Mouse (Mus musculus): Measurements from ENCODE around the gene Mgat5b.

Gene Mgat5b

DNA sequence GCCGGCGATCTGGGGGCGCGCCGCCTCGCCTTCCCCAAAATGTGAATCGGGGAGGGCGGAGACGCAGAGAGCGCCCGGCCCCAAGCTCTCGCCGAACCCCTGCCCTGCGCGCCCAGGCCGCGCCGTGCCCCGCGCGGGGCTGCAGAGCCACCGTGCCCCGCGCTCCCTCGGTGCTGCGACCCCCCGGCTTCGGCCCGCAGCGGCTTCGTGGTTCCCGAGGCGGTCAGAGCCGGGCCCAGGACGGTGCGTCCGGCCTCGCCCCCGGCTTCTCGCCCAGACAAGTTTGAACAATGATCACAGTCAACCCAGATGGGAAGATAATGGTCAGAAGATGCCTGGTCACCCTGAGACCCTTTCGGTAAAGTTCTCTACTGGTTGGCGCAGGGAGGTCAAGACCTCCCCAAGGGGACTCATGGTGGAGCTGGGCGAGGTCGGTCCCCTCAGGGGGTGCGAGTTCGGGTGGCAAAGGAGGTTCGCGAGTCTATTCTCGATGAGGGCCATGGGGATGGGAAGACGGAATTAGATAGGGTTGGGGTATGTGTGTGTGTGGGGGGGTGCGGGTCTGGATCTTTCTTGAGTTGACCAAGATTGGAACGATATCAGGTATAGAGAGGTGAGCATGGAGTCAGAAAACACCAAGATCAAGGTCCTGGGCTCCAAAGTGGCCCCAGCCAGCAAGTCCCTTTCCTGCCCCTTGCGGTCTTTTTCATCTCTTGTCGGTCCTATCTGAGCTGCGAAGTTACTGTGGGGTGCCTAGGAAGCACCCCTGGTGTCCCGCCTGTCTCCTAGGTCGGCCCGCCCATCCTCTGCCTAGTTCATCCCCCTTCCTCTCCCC is 740 bp downstream of the Mgat5b start:
- no peak for DNase-seq (ENCODE audit: low read depth)

DNA sequence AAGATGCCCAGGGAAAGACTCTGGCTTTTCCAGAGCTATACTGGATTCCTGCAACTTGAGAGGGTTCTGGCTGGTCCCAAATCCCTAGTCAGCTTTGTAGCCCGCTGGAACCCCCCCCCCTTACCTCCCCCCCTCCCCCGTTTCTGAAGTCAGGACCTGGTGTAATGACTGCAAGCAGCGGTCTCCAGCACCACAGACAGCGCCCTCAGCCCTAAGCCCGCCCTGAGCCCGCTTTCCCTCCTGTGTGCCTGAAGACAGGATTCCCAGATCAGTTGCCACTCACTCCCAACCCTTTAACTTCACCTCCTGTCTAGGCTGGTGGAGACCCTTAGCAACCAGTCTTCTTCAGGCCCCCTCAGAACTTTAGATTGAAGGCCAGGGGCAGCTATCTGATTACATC is 2.1 kb downstream of the Mgat5b start:
- no peak for DNase-seq (ENCODE audit: low read depth)

DNA sequence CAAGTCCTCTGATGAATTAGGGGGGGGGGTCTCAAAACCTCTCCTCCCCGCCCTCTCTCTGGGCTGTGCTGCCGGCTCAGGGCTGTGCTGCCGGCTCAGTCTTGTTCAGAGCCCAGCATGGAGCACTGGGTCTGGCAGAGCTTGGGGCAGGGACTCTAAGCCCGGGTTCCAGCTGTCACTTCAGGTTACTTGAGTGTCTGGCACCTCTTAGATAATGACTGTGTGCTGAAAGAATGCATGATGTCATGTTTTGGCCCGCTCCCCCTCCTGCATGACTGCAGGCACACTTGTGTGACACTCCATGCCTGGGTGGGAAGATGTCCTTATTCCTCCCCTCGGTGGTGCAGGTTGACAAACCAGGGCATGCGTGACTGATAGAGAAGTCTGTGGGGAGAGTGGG is 3.4 kb downstream of the Mgat5b start:
- no peak for DNase-seq (ENCODE audit: low read depth)

DNA sequence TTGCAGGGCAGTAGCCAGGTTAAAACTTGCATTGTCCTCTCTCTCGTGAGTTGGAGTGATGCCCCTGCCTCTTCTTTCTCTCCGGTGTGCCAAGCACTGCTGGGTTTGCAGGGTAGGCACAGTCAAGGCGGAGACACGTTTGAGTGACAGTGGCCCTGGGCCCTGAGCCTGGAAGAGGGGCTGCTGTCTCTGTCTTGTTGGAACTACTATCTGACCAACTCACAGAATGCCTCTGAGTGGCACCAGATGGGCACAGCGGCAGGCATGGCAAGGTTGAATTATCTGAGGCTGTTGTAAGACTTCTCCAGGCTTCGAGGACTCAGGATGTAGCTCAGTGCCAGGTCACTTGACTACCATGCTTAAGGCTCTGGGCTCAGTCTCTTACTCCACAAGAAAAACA is 9.4 kb downstream of the Mgat5b start:
- no peak for DNase-seq (ENCODE audit: low read depth)

DNA sequence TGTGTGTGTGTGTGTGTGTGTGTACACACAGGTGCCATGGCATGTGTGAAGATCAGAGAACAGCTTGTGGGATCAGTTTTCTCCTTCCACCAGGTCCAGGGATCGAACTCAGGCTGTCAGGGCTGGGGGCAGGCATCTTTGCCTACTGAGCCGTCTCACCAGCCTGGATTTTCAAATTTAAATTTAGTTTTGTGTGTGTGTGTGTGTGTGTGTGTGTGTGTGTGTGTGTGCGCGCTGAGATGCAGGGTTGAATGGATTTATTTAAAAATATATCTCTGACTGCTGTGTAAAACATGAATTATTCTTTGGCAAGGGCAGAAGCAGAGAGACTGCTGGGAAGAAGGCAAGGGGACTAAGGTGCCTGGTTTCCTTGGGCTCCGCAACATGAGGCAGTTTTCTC is 16.2 kb downstream of the Mgat5b start:
- no peak for DNase-seq (ENCODE audit: low read depth)

DNA sequence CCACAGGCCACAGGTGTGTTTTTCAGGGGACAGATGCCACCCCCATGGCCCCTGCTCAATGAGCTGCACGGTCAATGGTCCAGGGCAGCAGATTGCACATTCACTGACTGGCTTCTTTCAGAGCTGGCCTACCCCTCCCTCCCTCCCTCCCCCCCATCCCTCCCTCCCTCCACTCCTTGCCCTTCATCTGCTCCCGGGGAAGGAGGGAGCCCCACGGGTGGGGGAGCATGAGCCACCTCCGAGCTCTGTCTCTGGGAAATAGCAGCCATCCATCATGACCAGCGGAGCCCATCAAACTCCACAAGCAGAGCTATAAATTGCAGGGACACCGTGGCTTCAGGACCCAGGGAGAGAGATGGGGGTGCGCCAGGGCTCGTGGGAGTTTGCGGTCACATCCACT is 16.7 kb downstream of the Mgat5b start:
- no peak for DNase-seq (ENCODE audit: low read depth)

DNA sequence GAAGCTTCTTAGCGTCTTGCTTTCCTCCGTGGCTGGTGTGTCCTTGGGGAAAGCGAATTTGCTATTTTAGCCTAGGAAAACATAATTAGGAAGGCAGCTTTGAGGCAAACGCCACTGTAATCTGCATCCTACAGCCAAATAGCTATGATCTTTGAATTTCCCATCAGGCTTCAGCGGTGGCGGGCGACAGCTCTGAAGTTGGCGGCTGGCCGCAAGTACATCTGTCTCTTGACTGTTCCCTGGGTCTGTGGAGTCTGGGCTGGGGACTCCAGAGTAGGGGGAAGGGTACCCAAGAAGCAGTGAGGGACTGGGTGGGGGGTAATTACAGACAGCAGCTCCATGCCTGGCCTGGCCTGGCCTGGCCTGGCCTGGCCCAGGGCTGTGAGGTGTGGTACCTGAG is 17.3 kb downstream of the Mgat5b start:
- no peak for DNase-seq (ENCODE audit: low read depth)

DNA sequence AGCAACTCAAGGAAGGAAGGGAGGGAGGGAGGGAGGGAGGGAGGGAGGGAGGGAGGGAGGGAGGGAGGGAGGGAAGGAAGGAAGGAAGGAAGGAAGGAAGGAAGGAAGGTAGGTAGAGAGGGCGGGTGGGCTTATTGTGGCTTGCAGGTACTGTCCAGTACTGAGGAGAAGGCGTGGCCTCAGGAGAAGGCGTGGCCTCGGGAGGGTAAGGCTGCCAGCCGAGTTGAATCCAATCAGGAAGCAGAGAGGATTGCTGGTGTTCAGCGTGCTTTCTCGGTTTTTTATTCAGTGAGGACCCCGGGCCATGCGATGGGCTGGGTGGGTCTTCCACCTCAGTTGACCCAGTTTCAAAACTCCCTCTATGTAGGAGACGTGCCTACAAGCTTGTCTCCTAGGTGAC is 18.5 kb downstream of the Mgat5b start:
- no peak for DNase-seq (ENCODE audit: low read depth)

DNA sequence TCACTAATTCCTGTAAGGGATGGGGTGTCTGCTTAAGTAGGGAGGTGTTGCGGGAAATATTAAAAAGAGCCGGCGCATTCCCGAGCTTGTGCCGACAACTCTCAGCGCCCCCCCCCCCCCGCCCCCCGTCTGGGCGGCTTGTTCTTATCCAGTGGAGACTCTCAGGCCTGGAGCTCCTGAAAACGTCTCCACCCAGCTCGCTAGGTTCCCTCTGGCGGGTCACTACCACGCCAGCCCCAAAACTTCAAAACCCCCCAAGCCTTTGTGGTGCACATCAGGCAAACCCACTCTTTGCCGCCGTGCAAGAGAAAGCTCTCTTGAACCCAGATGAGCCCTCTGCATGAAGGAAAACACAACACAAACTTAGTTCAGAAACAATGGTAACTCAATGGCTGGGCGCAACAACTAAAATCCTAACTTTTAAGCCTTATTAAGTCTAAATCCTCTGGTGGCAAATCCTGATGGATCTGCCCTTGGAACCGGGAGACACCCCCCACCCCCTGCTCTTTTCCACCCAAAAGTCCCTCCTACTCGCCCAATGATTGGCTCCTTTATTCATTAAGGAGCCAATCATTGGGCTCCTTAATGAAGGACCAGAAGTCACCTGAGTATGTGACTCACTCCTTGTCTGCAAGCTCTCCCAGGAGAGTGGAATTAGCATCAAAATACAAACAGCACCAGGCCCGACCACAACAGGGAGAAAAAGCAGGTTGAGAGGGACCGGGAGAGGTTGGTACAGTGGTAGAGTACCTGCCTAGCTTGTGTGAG is 21.6 kb downstream of the Mgat5b start:
- DNase-seq (ENCODE audit: low read depth): peak; percentile 3

DNA sequence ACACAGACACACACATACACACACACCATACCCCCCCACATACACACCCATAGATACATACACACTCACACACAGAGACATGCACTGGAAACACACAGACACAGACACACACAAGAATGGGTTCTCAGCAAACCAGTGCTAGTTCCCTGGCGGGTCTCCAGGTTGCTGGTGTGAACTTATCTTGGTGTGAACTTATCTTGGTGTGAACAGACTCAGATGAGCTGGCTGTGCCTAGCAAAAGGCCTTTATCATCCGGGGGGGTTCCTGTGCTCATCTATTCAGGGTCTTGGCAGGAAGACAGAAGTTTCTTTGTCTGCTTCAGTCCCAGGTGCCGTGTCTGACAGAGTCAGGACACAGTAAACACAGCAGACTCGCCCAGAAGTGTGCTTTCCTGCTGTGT is 25.7 kb downstream of the Mgat5b start:
- DNase-seq (ENCODE audit: low read depth): no peak

DNA sequence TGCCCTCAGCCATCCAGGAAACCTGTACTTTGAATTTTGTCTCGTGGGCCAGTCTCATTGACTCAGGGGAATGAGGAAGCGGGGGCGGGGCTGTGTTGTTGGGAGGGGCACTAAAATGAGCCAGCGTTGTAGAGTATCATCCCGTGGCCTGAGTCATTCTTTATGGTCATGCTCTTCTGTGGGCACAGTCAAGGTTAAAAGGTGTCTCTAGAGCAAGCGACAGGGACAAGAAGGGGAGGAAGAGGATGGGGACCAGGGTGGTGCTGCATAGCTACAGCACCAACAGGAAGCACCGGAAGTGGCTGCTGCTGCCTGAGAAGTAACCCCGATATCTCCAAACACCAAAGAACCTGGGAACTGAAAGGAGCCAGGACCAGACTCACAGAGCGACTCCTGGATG is 31.2 kb downstream of the Mgat5b start:
- no peak for DNase-seq (ENCODE audit: low read depth)

DNA sequence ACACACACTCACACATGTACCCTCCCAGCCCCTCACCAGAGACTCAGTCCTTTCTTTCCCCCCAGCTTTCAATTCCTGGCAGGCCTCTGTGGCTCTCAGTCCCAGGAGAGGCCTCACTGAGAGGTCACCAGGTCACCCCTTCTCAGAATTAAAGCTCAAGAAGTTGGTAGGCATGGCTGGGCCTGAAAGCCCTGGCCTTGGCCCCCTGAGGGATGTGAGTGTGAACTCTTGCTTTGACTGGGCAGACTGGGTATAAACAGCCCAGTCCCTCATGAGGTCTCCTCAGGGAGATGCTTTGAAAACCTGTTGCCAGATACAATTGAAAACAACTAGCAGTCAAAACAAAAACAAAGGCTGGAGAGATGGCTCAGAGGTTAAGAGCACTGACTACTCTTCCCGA is 32.8 kb downstream of the Mgat5b start:
- no peak for DNase-seq (ENCODE audit: low read depth)

DNA sequence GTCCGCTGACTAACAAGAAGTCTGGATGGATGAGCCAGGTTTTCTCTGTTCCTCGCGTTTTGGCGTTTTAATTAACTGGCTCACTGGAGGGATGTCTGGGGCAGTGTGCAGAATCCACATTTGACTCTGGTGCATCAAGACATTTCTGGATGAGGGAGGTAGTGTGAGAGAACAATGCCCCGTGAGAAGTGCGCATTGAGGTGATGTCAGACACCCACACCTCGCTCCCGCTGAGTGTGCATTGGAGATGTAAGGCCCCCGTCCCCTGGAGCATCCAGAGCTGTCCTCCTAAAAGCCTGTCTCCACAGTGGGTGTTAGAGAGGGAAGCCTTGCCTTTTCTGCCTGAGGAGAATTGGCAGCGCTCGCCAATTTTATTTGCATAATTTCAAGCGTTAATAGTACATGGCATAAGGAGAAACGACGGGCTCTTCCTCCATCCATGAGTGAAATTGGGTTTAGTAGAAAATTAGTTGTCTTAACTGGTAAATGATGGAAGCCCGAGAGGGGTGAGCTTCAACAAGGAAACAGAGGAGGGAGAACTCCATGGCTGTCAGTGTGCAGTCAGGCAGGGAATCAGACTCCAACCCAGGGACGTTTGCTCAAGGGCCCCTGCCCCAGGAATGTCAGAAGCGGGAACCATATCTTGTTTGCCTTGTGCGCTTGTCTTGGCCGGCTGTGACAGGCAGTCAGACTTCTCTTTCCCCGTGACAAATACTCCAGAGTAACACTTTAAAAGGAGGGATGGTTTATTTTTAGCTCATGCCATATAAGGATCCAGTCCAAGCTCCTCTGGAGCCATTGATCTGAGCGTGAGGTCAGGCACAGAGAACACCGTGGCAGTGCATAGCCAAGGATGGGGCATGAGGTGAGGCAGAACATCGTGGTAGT is 35.8 kb downstream of the Mgat5b start:
- no peak for DNase-seq (ENCODE audit: low read depth)

DNA sequence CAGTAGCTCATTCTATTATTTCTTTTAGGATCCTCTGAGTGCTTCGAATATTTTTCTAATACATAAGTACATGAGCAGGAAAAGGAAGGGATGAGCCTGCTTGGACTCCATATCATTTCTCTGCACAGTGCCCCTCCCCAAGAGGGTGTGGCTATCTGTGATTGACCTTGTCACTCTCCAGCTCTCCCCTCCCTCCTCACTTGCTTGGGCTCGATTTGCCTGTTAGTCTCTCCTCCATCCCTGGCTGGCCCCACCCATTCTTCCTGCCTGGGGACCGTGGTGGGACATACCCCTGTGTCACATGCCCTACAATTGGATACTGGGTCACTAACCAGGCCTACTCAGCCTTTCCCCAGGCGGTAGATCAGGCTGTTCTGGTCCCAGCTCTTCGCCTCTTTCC is 39.9 kb downstream of the Mgat5b start:
- no peak for DNase-seq (ENCODE audit: low read depth)

DNA sequence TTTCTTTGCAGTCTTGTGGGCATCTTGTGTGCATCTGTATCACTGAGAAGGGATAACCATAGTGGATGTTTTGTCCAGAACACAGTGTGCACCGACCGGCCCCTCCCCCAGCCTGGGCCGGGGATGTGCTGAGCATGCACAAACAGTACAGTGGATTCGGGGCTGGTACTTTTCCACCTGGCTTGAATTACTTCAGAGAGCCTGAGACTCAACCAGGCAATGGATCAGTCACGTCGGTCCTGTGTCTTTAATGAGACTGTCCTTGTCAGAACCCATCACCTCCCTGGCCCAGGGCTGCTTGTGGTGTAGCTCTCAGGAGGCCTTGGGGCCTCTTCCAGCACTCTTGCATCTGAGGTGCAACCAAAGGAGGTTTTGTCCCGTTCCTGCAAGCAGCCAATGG is 46.4 kb downstream of the Mgat5b start:
- DNase-seq (ENCODE audit: low read depth): no peak

DNA sequence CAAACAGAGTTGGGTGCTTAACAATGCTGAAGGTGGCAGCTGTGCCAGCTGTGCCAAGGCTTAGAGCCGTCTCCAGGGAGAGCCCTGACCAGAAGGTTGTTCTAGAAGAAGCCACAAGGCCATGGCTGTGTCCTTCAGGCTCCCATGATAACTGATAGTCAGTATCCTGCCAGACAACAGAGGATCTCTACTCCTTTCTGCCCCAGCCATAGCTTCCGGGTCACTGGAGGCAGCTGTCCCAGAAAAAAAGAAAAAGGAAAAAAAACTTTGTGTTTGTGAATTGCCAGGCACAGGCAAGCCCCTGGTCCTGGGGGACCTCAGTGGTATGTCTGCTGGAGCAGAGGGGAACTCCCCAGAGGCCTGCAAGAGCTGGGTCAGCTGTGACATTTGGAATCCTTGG is 47.3 kb downstream of the Mgat5b start:
- DNase-seq (ENCODE audit: low read depth): no peak

DNA sequence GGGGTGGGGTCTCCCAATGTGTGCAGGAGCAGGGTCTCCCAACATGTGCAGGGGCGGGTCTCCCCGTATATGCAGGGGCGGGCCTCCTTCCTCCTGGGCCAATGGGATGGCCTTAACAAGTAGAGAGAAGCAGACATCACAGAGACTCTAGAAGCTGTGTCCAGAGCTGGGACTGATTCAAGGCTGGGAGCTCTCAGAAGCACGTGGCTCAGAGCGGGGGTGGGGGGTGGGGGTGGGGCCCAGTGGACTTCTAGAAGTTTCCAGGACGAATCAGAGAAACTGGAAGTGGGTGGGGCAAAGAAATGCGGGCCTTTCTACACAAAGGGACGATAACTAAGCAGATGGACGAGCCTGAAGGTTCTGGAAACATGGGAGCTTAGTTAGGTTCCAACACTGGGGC is 49.9 kb downstream of the Mgat5b start:
- DNase-seq (ENCODE audit: low read depth): no peak

DNA sequence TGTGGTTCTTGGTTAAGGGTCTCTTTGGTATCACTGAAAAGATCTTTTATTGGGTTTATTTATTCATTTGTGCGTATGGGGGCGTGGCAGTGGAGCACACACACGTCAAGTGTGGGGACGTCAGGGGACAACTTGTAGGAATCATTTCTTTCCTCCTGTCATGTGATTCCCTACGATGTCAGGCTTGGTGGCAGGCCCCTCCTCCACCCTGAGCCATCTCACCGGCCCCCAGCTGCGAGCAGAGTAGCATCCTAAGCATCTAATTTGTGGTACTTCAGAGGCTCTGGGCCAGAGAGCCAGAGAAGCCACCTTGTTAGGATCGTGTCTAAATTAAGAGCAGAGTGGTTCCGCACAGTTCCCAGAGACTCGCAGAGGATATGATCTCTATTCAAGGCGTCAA is 50.8 kb downstream of the Mgat5b start:
- no peak for DNase-seq (ENCODE audit: low read depth)

DNA sequence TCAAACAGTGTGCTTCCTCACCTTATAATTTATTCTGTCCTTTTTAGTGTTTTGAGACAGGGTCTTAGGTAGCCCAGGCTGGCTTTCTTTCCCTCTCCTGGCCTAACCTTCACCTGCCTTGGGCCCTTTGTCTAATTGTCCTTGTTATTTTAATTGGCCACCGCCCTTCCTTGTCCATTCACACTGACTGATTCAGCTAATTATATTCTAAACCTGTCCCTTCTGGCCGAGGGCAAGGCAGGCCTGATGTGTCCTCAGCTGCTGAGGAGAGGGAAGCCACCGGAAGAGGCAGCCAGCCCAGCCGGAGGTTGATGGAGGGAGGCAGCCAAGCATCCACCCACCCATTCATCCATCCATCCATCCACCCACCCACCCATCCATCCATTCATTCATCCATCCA is 52.2 kb downstream of the Mgat5b start:
- DNase-seq (ENCODE audit: low read depth): no peak

DNA sequence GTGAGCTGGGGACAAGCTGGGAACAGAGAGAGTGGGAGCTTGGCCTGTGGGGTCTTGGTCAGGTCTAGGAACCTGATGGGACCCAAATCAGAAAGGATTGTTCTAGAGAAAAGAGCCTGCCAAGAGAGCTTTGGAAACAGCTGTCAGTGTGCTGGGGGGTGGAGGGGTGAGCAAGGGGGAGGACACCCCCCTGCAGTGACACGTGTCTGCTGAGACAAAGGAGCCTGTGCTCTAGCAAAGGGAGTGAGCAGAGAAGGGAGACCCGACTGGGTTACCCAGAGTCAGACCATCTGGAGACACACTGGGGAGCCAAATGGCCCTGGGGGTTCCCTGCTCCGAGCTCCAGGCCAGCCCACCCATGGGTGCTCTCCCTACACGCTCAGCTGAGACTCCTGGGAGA is 54.2 kb downstream of the Mgat5b start:
- DNase-seq (ENCODE audit: low read depth): no peak

DNA sequence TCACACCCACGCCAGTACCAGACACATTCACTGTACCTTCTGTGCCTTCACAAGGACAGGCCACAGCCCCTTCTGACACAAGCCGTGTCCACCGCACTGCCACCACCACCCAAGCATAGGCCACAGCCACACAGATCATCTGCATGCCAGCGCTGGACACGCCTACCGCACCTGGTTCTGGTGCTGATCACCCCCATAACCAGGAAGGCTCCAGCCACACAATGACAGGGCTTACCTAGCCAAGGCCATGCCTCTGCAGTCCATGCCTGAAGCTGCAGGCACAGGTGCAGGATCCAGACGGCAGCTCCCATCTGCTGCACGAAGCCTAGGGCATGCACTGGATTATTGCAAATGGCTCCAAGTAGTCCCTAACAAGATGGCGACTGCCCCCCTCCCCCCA is 54.8 kb downstream of the Mgat5b start:
- no peak for DNase-seq (ENCODE audit: low read depth)

DNA sequence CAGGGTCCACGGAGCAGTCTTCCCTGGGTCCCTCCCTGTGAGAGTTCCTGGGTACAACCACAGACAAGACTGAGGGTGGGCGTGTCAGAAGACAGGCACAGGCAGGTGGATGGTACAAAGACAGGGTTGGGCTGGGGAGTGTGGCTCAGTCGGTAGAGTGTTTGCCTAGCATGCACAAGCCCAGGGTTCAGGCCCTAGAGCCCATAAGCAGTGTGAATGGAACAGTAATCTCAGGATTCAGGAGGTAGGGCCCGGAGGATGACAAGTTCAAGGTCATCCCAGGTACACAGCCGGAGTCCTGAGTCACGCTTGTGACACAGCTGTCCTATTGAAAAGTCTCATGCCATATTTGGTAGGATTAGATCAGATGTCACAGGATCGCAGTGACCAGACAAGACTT is 55.7 kb downstream of the Mgat5b start:
- no peak for DNase-seq (ENCODE audit: low read depth)

DNA sequence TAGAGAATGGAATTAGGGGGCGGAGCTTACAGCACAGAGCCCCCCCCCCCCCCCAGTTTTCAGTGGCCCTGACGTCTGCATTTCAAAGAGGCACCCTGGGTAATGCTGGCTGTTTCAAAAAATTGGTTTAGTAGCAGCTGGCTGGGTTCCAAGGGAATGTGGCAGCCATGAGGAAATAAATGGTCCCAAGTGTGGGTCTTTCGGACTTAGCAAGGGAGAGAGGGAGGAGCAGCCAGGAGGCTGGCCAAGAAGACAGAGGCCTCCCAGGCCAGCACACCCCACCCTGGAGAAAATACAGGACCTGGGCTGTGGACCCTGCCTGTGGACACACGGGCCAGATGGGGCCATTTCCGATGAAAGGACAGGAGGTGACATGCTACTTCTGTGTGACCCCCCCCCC is 61.6 kb downstream of the Mgat5b start:
- no peak for DNase-seq (ENCODE audit: low read depth)

Data from fibroblast of lung, adult 2 months (primary cell).